8 mouse cellular contexts compared by ENCODE assay signal in genomic region chr3:33799617-33800512, GRCm38 (mm10). TPM values are rescaled to one million over a fixed set of nuclear protein-coding genes. Genes with fewer than 3 reads are reported as not detected.
DNase-seq lines count a peak whose midpoint lies in the region; ATAC-seq and TF ChIP-seq lines count a peak whose summit lies in the region.

Gene Ttc14 (plus strand): TSS chr3:33799832.

- H3K9me3 ChIP-seq in E14TG2a.4 (ENCODE audit: low read length) = no peaks in the 10 kb centered on the region
- no peaks in the 10 kb centered on the region for H3K9me3 ChIP-seq in forebrain, embryonic 12.5 days
- no peaks in the 10 kb centered on the region for H3K9me3 ChIP-seq in heart, postnatal 0 days (replicated peaks; ENCODE audit: control insufficient read depth, low read length)
- no peaks in the 10 kb centered on the region for H3K9me3 ChIP-seq in liver, embryonic 16.5 days (replicated peaks; ENCODE audit: control insufficient read depth, low read length)
- H3K9me3 ChIP-seq in neural tube, embryonic 13.5 days = no peaks in the 10 kb centered on the region

- peak within 1 kb of the TSS; percentile 99 for H3K27ac ChIP-seq in forebrain, embryonic 12.5 days
- peak within 1 kb of the TSS; percentile 99 for H3K27ac ChIP-seq in heart, postnatal 0 days (ENCODE audit: low read depth)
- H3K27ac ChIP-seq in liver, embryonic 16.5 days (ENCODE audit: low read length) = peak within 1 kb of the TSS; percentile 100
- peak within 1 kb of the TSS; percentile 99 for H3K27ac ChIP-seq in neural tube, embryonic 13.5 days (replicated peaks)
- peak within 1 kb of the TSS; percentile 85 for H3K27ac ChIP-seq in testis, adult 2 months (ENCODE audit: control insufficient read depth, insufficient read depth, low read depth, low read length)

- no peak for TF ChIP-seq CTCF in E14TG2a.4 (conservative IDR thresholded peaks at IDR 0.05; ENCODE audit: low read length)
- TF ChIP-seq CTCF in heart, postnatal 0 days (IDR thresholded peaks at IDR 0.05; ENCODE audit: low read depth) = peak; percentile 31; the same call in 1 of the 2 replicates
- TF ChIP-seq CTCF in testis, adult 2 months (IDR thresholded peaks at IDR 0.05; ENCODE audit: control insufficient read depth, insufficient read depth, insufficient replicate concordance, low read depth, low read length) = no peak

- H3K9ac ChIP-seq in forebrain, embryonic 12.5 days = peak within 1 kb of the TSS; percentile 96
- peak within 1 kb of the TSS; percentile 99 for H3K9ac ChIP-seq in heart, postnatal 0 days (replicated peaks; ENCODE audit: low read depth, low read length)
- peak within 1 kb of the TSS; percentile 99 for H3K9ac ChIP-seq in liver, embryonic 16.5 days (ENCODE audit: low read depth, low read length)
- peak within 1 kb of the TSS; percentile 93 for H3K9ac ChIP-seq in neural tube, embryonic 13.5 days

- TF ChIP-seq POLR2A in testis, adult 2 months (IDR thresholded peaks at IDR 0.05; ENCODE audit: control insufficient read depth, low read depth, low read length) = peak; percentile 89

- peak within 1 kb of the TSS; percentile 97 for H3K4me3 ChIP-seq in E14TG2a.4 (replicated peaks; ENCODE audit: low read length)
- peak within 1 kb of the TSS; percentile 90 for H3K4me3 ChIP-seq in forebrain, embryonic 12.5 days (replicated peaks)
- H3K4me3 ChIP-seq in heart, postnatal 0 days (ENCODE audit: low read depth, low read length) = peak within 1 kb of the TSS; percentile 100
- peak within 1 kb of the TSS; percentile 97 for H3K4me3 ChIP-seq in liver, embryonic 16.5 days (ENCODE audit: low read depth, low read length)
- peak within 1 kb of the TSS; percentile 90 for H3K4me3 ChIP-seq in neural tube, embryonic 13.5 days
- peak within 1 kb of the TSS; percentile 93 for H3K4me3 ChIP-seq in testis, adult 2 months (ENCODE audit: control insufficient read depth, low read depth, low read length)

- peaks cover 33% of the 10 kb centered on the region for H3K36me3 ChIP-seq in E14TG2a.4 (ENCODE audit: insufficient read depth, low read length)
- peaks cover 6% of the 10 kb centered on the region; the same call in 1 of the 2 replicates for H3K36me3 ChIP-seq in forebrain, embryonic 12.5 days (replicated peaks)
- peaks cover 12% of the 10 kb centered on the region for H3K36me3 ChIP-seq in heart, postnatal 0 days (replicated peaks; ENCODE audit: control insufficient read depth, insufficient read depth, low read length)
- peaks cover 7% of the 10 kb centered on the region for H3K36me3 ChIP-seq in liver, embryonic 16.5 days (ENCODE audit: control insufficient read depth, insufficient read depth)
- peaks cover 10% of the 10 kb centered on the region for H3K36me3 ChIP-seq in neural tube, embryonic 13.5 days
- no peaks in the 10 kb centered on the region for H3K36me3 ChIP-seq in testis, adult 2 months (ENCODE audit: control insufficient read depth, insufficient read depth, low read length)

- WGBS in forebrain, embryonic 12.5 days = under 1% methylated on average over 89 of the region's 90 CpGs
- WGBS in heart, postnatal 0 days = under 1% methylated on average over 88 of the region's 90 CpGs
- under 1% methylated on average over 87 of the region's 90 CpGs for WGBS in liver, embryonic 16.5 days (ENCODE audit: insufficient replicate concordance)
- WGBS in neural tube, embryonic 13.5 days = under 1% methylated on average over 89 of the region's 90 CpGs

- H3K4me1 ChIP-seq in E14TG2a.4 (replicated peaks; ENCODE audit: low read depth, low read length) = peaks cover 18% of the 10 kb centered on the region
- peaks cover 8% of the 10 kb centered on the region for H3K4me1 ChIP-seq in forebrain, embryonic 12.5 days
- no peaks in the 10 kb centered on the region; the same call in 1 of the 2 replicates for H3K4me1 ChIP-seq in heart, postnatal 0 days (ENCODE audit: control insufficient read depth, insufficient read depth)
- H3K4me1 ChIP-seq in liver, embryonic 16.5 days (ENCODE audit: control insufficient read depth, low read depth, low read length) = peaks cover 7% of the 10 kb centered on the region; the same call in 1 of the 2 replicates
- peaks cover 15% of the 10 kb centered on the region for H3K4me1 ChIP-seq in neural tube, embryonic 13.5 days (replicated peaks)
- H3K4me1 ChIP-seq in testis, adult 2 months (ENCODE audit: control insufficient read depth, insufficient read depth, low read length) = no peaks in the 10 kb centered on the region; the same call in 1 of the 2 replicates

- peak; percentile 97 for DNase-seq in c-Kit-positive CD71-positive TER-119-positive erythroid progenitor cells, embryonic 14.5 days (ENCODE audit: low spot score)
- DNase-seq in heart, postnatal 0 days (ENCODE audit: low spot score) = peak; percentile 96
- DNase-seq in kidney, postnatal 4 days = peak; percentile 99

- ATAC-seq in forebrain, embryonic 12.5 days (ENCODE audit: low FRiP score) = peak; percentile 99
- ATAC-seq in heart, postnatal 0 days (ENCODE audit: insufficient read depth, low read depth) = peak; percentile 99
- ATAC-seq in liver, embryonic 16.5 days (ENCODE audit: low read depth) = peak; percentile 96
- ATAC-seq in neural tube, embryonic 13.5 days (ENCODE audit: low read depth) = peak; percentile 100

- H3K4me2 ChIP-seq in forebrain, embryonic 12.5 days = peak within 1 kb of the TSS; percentile 64
- H3K4me2 ChIP-seq in heart, postnatal 0 days (ENCODE audit: low read depth, low read length) = peak within 1 kb of the TSS; percentile 89
- H3K4me2 ChIP-seq in liver, embryonic 16.5 days (ENCODE audit: low read depth, low read length) = peak within 1 kb of the TSS; percentile 93
- H3K4me2 ChIP-seq in neural tube, embryonic 13.5 days = peak within 1 kb of the TSS; percentile 71

- TF ChIP-seq EP300 in heart, postnatal 0 days (IDR thresholded peaks at IDR 0.05; ENCODE audit: low read depth) = peak; percentile 99

- 0 out of 2 replicates have a peak, but pooled peaks cover 3% of the 10 kb centered on the region for H3K27me3 ChIP-seq in E14TG2a.4 (ENCODE audit: insufficient read depth, low read length)
- H3K27me3 ChIP-seq in forebrain, embryonic 12.5 days = no peaks in the 10 kb centered on the region
- no peaks in the 10 kb centered on the region for H3K27me3 ChIP-seq in heart, postnatal 0 days (ENCODE audit: control insufficient read depth, insufficient read depth, low read length)
- no peaks in the 10 kb centered on the region for H3K27me3 ChIP-seq in liver, embryonic 16.5 days (ENCODE audit: control insufficient read depth, insufficient read depth, low read depth, low read length)
- H3K27me3 ChIP-seq in neural tube, embryonic 13.5 days = no peaks in the 10 kb centered on the region
- no peaks in the 10 kb centered on the region for H3K27me3 ChIP-seq in testis, adult 2 months (ENCODE audit: control insufficient read depth, insufficient read depth, low read length)

RNA-seq across cellular contexts. Expression of gene Ttc14, which starts in this region (rescaled TPM):
- polyA plus RNA-seq in forebrain, embryonic 12.5 days (2016; fragmentation: Nextera tagmentation; extraction: Ambion mirVana) = 73.5 and 82.3 TPM in 2 replicates
- 19.7 and 30.5 TPM in 2 replicates for total RNA-seq in heart, postnatal 0 days (2014; rRNA removed; ENCODE audit: low replicate concordance)
- 27.4 and 29.2 TPM in 2 replicates for polyA plus RNA-seq in heart, postnatal 0 days (2015; fragmentation: Nextera tagmentation; extraction: Ambion mirVana)
- polyA plus RNA-seq in liver, embryonic 16.5 days (2015; fragmentation: Nextera tagmentation; extraction: Ambion mirVana) = 22.5 and 24.5 TPM in 2 replicates
- polyA plus RNA-seq in neural tube, embryonic 13.5 days (2015; fragmentation: Nextera tagmentation; extraction: Ambion mirVana) = 64.9 and 70.7 TPM in 2 replicates
- polyA plus RNA-seq in testis, adult 2 months (2012; rRNA removed) = 7.5 and 11.3 TPM in 2 replicates

Comparison
In these comparisons a context has a peak if more than half of its experiments do, and no peak if none do; other contexts are left out.
1. Peak in every context shown above with its lines: DNase-seq, ATAC-seq, H3K4me3 ChIP-seq and H3K27ac ChIP-seq.